Mouse (Mus musculus) megakaryocyte, embryonic 14.5 days (primary cell): Measurements from ENCODE around the gene Ablim1.

Experiments
- FLI1 ChIP-seq: IDR thresholded peaks from 2 replicates; pipeline ENCODE4 v1.6.1; 2012; ENCODE audit warnings: low read length, inconsistent platforms, mixed read lengths
- GATA1 ChIP-seq: IDR thresholded peaks from 3 replicates; pipeline ENCODE4 v1.6.1; 2012; ENCODE audit warnings: mixed read lengths, low read length, inconsistent platforms, borderline replicate concordance

DNA sequence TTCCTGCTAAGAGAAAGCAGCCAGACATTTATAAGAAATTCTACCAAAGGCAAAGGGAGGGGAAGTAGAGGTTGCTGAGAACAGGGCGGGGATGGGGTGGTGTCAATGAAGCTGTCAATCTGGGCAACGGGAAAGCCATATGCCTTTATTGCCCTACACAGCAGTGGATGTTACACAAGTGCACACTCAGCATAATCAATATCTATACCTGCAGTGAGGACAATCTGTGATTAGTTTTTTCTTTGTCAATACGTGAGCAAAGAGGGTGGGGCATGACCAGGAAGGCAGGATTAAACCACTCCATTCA is 221.1 kb downstream of the Ablim1 start:
- TF ChIP-seq GATA1 (no peak), FLI1 (no peak)
